Mouse (Mus musculus): ENCODE measurements around the gene Spata4. TPM values are rescaled to one million over a fixed set of nuclear protein-coding genes. Genes with fewer than 3 reads are reported as not detected.

Spata4 gene
- polyA plus RNA-seq, 1 experiment, result not detected

GRCm38 (mm10) chr8:54582886-54583285 is 17.7 kb upstream of the Spata4 start:
- Histone ChIP-seq H3K4me2 (ENCODE audit: low read depth) (no peak overlapping the region), H3K27me3 (ENCODE audit: control insufficient read depth, insufficient read depth, insufficient read length) (no peaks in the 10 kb centered on the region), H3K79me2 (ENCODE audit: control insufficient read depth, insufficient read depth) (peaks cover 27% of the 10 kb centered on the region), H3ac (ENCODE audit: control insufficient read depth, insufficient read length) (no peak overlapping the region), H3K4me3 (no peak overlapping the region), H3K36me3 (ENCODE audit: control insufficient read depth, insufficient read depth) (peaks cover 73% of the 10 kb centered on the region)
- TF ChIP-seq TCF3 (IDR thresholded peaks at IDR 0.05; ENCODE audit: insufficient read length, low read depth) (no peak), REST (IDR thresholded peaks at IDR 0.05; ENCODE audit: insufficient read depth, insufficient read length) (no peak), TCF12 (IDR thresholded peaks at IDR 0.05; ENCODE audit: insufficient read depth, poor library complexity, severe bottlenecking) (no peak), CEBPB (IDR thresholded peaks at IDR 0.05; ENCODE audit: insufficient read depth, poor library complexity, severe bottlenecking) (no peak), POLR2A (IDR thresholded peaks at IDR 0.05; ENCODE audit: insufficient read length, low read depth) (no peak), MAX (IDR thresholded peaks at IDR 0.05; ENCODE audit: low read depth) (no peak), MYOD1 (IDR thresholded peaks at IDR 0.05; ENCODE audit: control insufficient read depth in 1 of 3, insufficient read length in 2 of 3, low read depth in 2 of 3) (no peak), SRF (IDR thresholded peaks at IDR 0.05; ENCODE audit: control insufficient read depth, insufficient read length, low read depth) (no peak), USF1 (IDR thresholded peaks at IDR 0.05; ENCODE audit: low read depth) (no peak), MYOG (IDR thresholded peaks at IDR 0.05; ENCODE audit: control insufficient read depth in 1 of 3, insufficient read depth in 1 of 3, insufficient read length in 2 of 3, low read depth in 2 of 3) (no peak), E2F4 (IDR thresholded peaks at IDR 0.05; ENCODE audit: insufficient read depth) (no peak), POLR2AphosphoS2 (IDR thresholded peaks at IDR 0.05; ENCODE audit: insufficient read length, low read depth) (no peak)

GRCm38 (mm10) chr8:54594634-54595033 is 5.9 kb upstream of the Spata4 start:
- Histone ChIP-seq H3K27me3 (ENCODE audit: control insufficient read depth, insufficient read depth, insufficient read length) (no peaks in the 10 kb centered on the region), H3K79me2 (ENCODE audit: control insufficient read depth, insufficient read depth) (no peaks in the 10 kb centered on the region), H3K4me3 (no peak overlapping the region), H3K4me2 (ENCODE audit: low read depth) (no peak overlapping the region), H3K36me3 (ENCODE audit: control insufficient read depth, insufficient read depth) (peaks cover 6% of the 10 kb centered on the region), H3ac (ENCODE audit: control insufficient read depth, insufficient read length) (no peak overlapping the region)
- TF ChIP-seq MYOD1 (IDR thresholded peaks at IDR 0.05; ENCODE audit: control insufficient read depth in 1 of 3, insufficient read length in 2 of 3, low read depth in 2 of 3) (no peak), CEBPB (IDR thresholded peaks at IDR 0.05; ENCODE audit: insufficient read depth, poor library complexity, severe bottlenecking) (no peak), MYOG (IDR thresholded peaks at IDR 0.05; ENCODE audit: control insufficient read depth in 1 of 3, insufficient read depth in 1 of 3, insufficient read length in 2 of 3, low read depth in 2 of 3) (no peak), USF1 (IDR thresholded peaks at IDR 0.05; ENCODE audit: low read depth) (no peak), TCF3 (IDR thresholded peaks at IDR 0.05; ENCODE audit: insufficient read length, low read depth) (no peak), MAX (IDR thresholded peaks at IDR 0.05; ENCODE audit: low read depth) (no peak), REST (IDR thresholded peaks at IDR 0.05; ENCODE audit: insufficient read depth, insufficient read length) (no peak), SRF (IDR thresholded peaks at IDR 0.05; ENCODE audit: control insufficient read depth, insufficient read length, low read depth) (no peak), POLR2AphosphoS2 (IDR thresholded peaks at IDR 0.05; ENCODE audit: insufficient read length, low read depth) (no peak), POLR2A (IDR thresholded peaks at IDR 0.05; ENCODE audit: insufficient read length, low read depth) (no peak), TCF12 (IDR thresholded peaks at IDR 0.05; ENCODE audit: insufficient read depth, poor library complexity, severe bottlenecking) (no peak), E2F4 (IDR thresholded peaks at IDR 0.05; ENCODE audit: insufficient read depth) (no peak)

GRCm38 (mm10) chr8:54596051-54596450 is 4.5 kb upstream of the Spata4 start:
- no peak overlapping the region for H3ac ChIP-seq (ENCODE audit: control insufficient read depth, insufficient read length)
- no peaks in the 10 kb centered on the region for H3K36me3 ChIP-seq (ENCODE audit: control insufficient read depth, insufficient read depth)
- H3K79me2 ChIP-seq (ENCODE audit: control insufficient read depth, insufficient read depth), result no peaks in the 10 kb centered on the region
- TF ChIP-seq MYOD1 (IDR thresholded peaks at IDR 0.05; ENCODE audit: control insufficient read depth in 1 of 3, insufficient read length in 2 of 3, low read depth in 2 of 3) (no peak), POLR2A (IDR thresholded peaks at IDR 0.05; ENCODE audit: insufficient read length, low read depth) (no peak)
- H3K4me3 ChIP-seq, result no peak overlapping the region
- no peaks in the 10 kb centered on the region for H3K27me3 ChIP-seq (ENCODE audit: control insufficient read depth, insufficient read depth, insufficient read length)
- H3K4me2 ChIP-seq (ENCODE audit: low read depth), result no peak overlapping the region

- Histone ChIP-seq H3ac (ENCODE audit: control insufficient read depth, insufficient read length) (no peak overlapping the region), H3K4me3 (no peak overlapping the region), H3K36me3 (ENCODE audit: control insufficient read depth, insufficient read depth) (no peaks in the 10 kb centered on the region), H3K4me2 (ENCODE audit: low read depth) (no peak overlapping the region), H3K79me2 (ENCODE audit: control insufficient read depth, insufficient read depth) (no peaks in the 10 kb centered on the region), H3K27me3 (ENCODE audit: control insufficient read depth, insufficient read depth, insufficient read length) (no peaks in the 10 kb centered on the region)
- TF ChIP-seq REST (IDR thresholded peaks at IDR 0.05; ENCODE audit: insufficient read depth, insufficient read length), result no peak
- TF ChIP-seq CEBPB (IDR thresholded peaks at IDR 0.05; ENCODE audit: insufficient read depth, poor library complexity, severe bottlenecking), result no peak
- TF ChIP-seq TCF3 (IDR thresholded peaks at IDR 0.05; ENCODE audit: insufficient read length, low read depth), result no peak
- TF ChIP-seq POLR2AphosphoS2 (IDR thresholded peaks at IDR 0.05; ENCODE audit: insufficient read length, low read depth), result no peak
- TF ChIP-seq USF1 (IDR thresholded peaks at IDR 0.05; ENCODE audit: low read depth), result no peak
- no peak for TF ChIP-seq MAX (IDR thresholded peaks at IDR 0.05; ENCODE audit: low read depth)
- TF ChIP-seq E2F4 (IDR thresholded peaks at IDR 0.05; ENCODE audit: insufficient read depth), result no peak
- no peak for TF ChIP-seq MYOD1 (IDR thresholded peaks at IDR 0.05; ENCODE audit: control insufficient read depth in 1 of 3, insufficient read length in 2 of 3, low read depth in 2 of 3)
- TF ChIP-seq TCF12 (IDR thresholded peaks at IDR 0.05; ENCODE audit: insufficient read depth, poor library complexity, severe bottlenecking), result no peak
- no peak for TF ChIP-seq SRF (IDR thresholded peaks at IDR 0.05; ENCODE audit: control insufficient read depth, insufficient read length, low read depth)
- TF ChIP-seq POLR2A (IDR thresholded peaks at IDR 0.05; ENCODE audit: insufficient read length, low read depth), result no peak
- no peak for TF ChIP-seq MYOG (IDR thresholded peaks at IDR 0.05; ENCODE audit: control insufficient read depth in 1 of 3, insufficient read depth in 1 of 3, insufficient read length in 2 of 3, low read depth in 2 of 3)
Observed at GRCm38 (mm10) chr8:54596940-54597339, 3.6 kb upstream of the Spata4 start.

- Histone ChIP-seq H3K79me2 (ENCODE audit: control insufficient read depth, insufficient read depth) (no peaks in the 10 kb centered on the region), H3K27me3 (ENCODE audit: control insufficient read depth, insufficient read depth, insufficient read length) (no peaks in the 10 kb centered on the region), H3ac (ENCODE audit: control insufficient read depth, insufficient read length) (no peak overlapping the region), H3K4me3 (no peak overlapping the region), H3K36me3 (ENCODE audit: control insufficient read depth, insufficient read depth) (no peaks in the 10 kb centered on the region), H3K4me2 (ENCODE audit: low read depth) (no peak overlapping the region)
- TF ChIP-seq POLR2AphosphoS2 (IDR thresholded peaks at IDR 0.05; ENCODE audit: insufficient read length, low read depth) (no peak), SRF (IDR thresholded peaks at IDR 0.05; ENCODE audit: control insufficient read depth, insufficient read length, low read depth) (no peak), TCF3 (IDR thresholded peaks at IDR 0.05; ENCODE audit: insufficient read length, low read depth) (no peak), TCF12 (IDR thresholded peaks at IDR 0.05; ENCODE audit: insufficient read depth, poor library complexity, severe bottlenecking) (no peak), POLR2A (IDR thresholded peaks at IDR 0.05; ENCODE audit: insufficient read length, low read depth) (no peak), CEBPB (IDR thresholded peaks at IDR 0.05; ENCODE audit: insufficient read depth, poor library complexity, severe bottlenecking) (no peak), MYOD1 (IDR thresholded peaks at IDR 0.05; ENCODE audit: control insufficient read depth in 1 of 3, insufficient read length in 2 of 3, low read depth in 2 of 3) (no peak), REST (IDR thresholded peaks at IDR 0.05; ENCODE audit: insufficient read depth, insufficient read length) (no peak), MYOG (IDR thresholded peaks at IDR 0.05; ENCODE audit: control insufficient read depth in 1 of 3, insufficient read depth in 1 of 3, insufficient read length in 2 of 3, low read depth in 2 of 3) (no peak), MAX (IDR thresholded peaks at IDR 0.05; ENCODE audit: low read depth) (no peak), USF1 (IDR thresholded peaks at IDR 0.05; ENCODE audit: low read depth) (no peak)
Observed at GRCm38 (mm10) chr8:54597386-54597785, 3.2 kb upstream of the Spata4 start.

Measured in myocyte (in vitro differentiated cells).